Mouse (Mus musculus) urinary bladder, postnatal 25 days (tissue): ENCODE data around the gene Neurl1a.

Experiments used
- DNase-seq: peaks from one replicate; pipeline ENCODE4 v3.0.0; 2022; ENCODE audit warnings: low spot score

Neurl1a gene

DNA sequence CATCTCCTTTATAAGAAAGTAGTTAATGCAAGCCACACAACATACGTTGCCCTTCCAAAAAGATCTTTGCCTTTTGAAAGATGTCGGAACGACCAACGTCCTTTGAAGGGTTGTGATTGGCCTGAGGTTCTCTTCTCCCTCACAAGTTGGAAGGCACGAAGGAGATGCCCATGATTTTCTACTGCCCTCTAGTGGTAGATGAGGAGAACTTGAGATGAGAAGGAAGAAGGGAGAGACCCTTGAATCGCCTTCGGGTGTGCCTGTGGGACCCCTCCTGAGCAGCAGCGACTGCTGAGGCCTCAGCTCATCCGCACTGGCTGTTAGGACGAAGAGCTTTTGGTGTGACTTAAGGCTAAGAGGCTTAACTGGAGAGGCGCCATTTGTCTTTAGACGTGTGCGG is 10.4 kb upstream of the Neurl1a start:
- DNase-seq: peak; percentile 19

- DNase-seq: peak; percentile 83
Observed at GRCm38 (mm10) chr19:47168793-47169412, 9.7 kb upstream of the Neurl1a start.

GRCm38 (mm10) chr19:47174515-47174914 is 4.1 kb upstream of the Neurl1a start:
- no peak for DNase-seq

DNA sequence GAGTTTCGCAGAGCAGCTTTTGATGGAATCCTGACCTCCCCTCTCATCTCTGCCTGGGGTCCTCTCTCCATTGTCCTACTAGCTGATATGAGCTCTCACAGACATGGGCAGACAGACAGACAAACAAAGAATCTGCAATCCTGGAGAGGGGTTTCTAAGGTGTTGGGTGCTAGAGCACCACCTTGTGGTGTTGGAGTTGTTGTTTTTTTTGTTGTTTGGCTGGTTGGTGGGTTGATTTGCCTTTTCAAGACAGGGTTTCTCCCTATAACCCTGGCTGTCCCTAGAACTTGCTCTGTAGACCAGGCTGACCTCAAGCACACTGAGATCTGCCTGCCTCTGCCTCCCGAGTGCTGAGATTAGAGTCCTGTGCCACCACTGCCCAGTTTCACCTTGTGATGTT is 3.1 kb upstream of the Neurl1a start:
- no peak for DNase-seq

DNA sequence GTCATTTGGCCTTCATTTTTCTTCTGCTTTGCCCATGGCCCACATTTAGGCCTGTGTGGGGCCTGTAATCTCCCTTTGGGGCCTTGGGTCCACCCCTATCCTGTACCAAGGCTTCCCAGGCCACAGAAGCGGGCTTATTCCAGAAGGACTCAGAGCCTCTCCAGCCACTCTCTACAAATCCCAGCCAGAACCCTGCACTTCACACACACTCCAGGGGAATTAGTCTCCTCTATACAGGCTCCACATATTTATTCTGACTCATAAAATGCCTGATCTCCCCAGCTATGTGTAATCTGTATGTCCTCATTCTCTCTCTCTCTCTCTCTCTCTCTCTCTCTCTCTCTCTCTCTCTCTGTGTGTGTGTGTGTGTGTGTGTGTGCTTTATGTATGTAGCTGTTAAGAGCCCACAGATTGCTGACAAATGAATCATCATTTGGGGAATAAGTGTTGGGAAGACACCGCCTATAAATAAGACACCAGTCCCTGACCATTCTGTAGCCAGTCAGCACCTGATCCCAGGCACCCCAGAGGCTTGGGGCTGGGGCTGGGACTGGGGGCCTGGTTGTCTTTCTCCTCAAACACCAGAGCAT is 1.6 kb upstream of the Neurl1a start:
- DNase-seq: no peak

GRCm38 (mm10) chr19:47178001-47178400 is 619 bp upstream of the Neurl1a start:
- DNase-seq: no peak

GRCm38 (mm10) chr19:47179272-47179809 is 721 bp downstream of the Neurl1a start:
- DNase-seq: peak; percentile 34

DNA sequence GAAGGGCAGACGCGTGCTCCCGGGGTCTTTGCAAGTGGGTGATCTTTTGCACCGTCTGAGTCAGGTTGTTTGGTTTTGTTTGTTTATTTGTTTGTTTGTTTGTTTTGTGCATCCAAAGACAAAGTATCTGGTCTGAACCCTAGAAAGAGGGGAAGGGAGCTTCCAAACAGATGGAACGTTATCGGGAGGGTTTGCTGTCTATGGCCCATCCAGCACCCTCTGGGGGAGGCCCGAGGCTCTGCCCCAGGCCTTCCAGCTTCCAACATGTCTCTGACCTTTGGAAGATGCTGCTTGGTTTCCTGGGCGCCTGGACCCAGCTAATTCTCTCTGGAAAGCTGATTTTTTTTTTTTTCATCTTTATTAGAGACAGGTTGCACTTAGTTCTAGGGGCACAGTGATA is 1.4 kb downstream of the Neurl1a start:
- DNase-seq: no peak

DNA sequence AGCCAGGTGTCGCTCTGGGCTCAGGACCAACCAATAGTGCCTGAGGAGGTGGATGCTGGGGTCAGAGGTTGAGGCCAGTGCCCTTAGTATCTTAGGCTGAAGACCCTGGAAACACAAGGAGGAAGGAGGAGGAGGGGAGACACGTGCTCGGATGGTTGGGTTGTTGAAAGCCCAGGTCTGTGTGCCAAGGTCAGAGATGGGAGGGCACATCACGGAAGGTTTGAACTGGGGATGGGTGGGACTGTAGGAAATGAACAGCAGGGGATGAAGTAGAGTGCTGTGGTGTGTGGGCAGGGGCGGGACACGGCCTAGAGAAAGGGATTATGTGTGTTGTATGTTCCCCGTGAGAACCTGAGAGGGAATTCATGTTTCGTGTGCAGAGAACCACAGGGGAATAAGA is 5.6 kb downstream of the Neurl1a start:
- DNase-seq: no peak

GRCm38 (mm10) chr19:47184736-47185135 is 6.1 kb downstream of the Neurl1a start:
- no peak for DNase-seq

- no peak for DNase-seq
Observed at GRCm38 (mm10) chr19:47186514-47187275, 8.1 kb downstream of the Neurl1a start.

- DNase-seq: no peak
Observed at GRCm38 (mm10) chr19:47188515-47189128, 10.0 kb downstream of the Neurl1a start.

- no peak for DNase-seq
Observed at GRCm38 (mm10) chr19:47192158-47192557, 13.5 kb downstream of the Neurl1a start.

DNA sequence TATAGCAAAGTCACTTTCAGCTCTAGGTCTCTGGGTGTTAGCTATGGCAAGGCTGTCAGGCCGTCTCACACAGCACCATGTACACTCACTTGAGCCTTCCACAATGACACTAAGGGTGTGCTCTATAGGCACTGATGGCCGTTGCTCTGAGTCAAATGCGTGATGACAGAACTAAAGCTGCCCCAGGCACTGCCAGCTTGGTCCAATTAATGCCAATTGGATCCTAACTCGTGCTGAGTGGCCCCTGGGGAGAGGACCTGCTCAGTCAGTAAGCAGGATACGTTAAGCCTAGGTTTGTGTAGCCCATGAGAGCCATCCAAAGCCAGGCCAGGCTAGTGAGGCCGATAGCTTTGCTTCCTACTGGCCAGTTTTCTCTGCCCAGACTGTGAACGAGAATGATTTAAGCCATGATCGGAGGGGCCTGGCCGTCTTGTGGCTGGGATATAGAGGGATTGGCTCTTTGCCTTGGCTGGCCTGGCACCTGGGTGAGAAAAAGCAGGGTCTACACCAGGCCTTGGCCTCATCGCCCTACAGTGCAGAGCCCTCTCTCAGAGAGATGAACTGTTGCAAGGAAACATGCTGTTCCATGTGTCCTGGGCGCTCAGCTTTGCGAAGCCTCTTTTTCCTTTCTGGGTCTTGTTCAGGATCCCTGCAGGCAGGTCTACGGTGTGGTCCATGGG is 20.2 kb downstream of the Neurl1a start:
- no peak for DNase-seq

- DNase-seq: no peak
Observed at GRCm38 (mm10) chr19:47201972-47202371, 23.4 kb downstream of the Neurl1a start.

GRCm38 (mm10) chr19:47202429-47202828 is 23.8 kb downstream of the Neurl1a start:
- no peak for DNase-seq

DNA sequence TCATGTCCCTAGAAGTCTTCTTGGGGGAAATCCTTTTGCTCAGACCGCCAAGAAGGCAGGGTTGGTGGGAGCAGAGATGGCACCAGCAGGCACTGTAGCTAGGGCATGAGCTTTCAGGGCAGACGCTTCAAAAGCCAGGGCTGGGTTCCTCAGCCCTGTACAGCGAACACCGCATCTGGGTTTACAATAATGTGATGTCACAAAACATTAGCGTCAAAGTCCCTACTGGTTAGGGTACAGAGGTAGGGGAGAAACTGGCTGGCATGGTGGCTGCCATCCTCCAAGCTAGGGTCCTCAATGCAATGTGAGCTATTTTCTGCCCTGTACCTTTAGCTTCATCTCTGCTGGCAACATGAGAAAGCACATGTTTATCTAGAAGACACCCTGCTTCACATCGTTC is 24.4 kb downstream of the Neurl1a start:
- DNase-seq: no peak

DNA sequence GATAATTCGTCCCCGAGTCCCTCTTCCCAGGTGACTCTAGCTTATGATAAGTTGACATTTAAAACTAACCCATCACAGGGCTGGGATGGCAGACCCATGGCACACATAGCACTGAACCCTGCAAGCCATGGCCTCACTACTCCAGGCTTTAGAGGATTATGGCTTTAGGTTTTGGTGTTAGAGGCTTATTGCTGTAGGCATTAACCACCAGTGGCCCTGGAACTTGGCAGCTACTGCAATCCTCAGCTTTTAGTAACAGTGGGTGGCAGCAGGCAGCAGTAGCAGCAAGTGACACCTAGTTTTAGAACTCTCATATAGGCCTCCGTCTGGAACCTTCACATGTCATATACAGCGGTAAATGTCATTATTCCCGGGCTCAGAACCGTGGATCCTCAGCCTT is 26.0 kb downstream of the Neurl1a start:
- DNase-seq: no peak

DNA sequence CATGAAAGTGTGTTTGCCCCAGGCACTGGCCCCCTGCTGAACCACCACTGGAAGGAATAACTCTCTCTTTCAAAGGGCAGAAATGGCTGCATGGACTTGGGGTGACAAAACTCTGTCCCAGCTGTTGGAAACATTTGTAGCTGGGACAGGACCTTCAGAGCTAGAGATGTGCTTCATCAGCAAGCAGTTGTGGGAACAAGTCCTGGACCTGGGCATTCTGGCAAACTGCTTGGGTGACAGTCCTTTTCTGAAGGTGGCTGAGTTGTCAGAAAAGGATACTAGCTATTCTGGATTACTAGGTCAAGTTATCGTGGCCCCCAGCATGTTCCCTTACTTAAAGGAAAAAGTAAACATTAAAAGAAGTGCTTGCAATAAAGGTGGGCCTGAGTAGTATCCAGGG is 27.5 kb downstream of the Neurl1a start:
- DNase-seq: no peak

DNA sequence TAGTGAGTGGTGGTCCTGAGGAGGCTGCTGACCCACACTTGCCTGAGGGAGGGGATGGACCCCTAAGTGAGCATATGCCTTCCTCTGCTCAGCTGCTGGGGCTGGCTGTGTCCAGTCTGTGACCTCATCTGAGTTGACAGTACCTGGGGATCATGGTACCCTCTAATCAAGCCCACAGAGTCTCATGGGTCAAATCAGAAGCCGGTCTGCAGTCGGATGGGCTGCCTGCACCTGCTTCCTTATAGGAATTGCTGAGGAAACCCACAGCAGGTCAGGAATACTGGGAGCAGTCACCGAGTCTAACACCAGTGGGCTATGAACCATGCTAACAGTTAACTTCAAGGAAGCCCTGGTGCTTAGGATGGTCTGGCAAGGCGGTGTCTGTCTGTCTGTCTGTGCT is 31.8 kb downstream of the Neurl1a start:
- DNase-seq: no peak

- no peak for DNase-seq
Observed at GRCm38 (mm10) chr19:47211609-47212312, 33.1 kb downstream of the Neurl1a start.

GRCm38 (mm10) chr19:47212401-47212800 is 33.8 kb downstream of the Neurl1a start:
- no peak for DNase-seq
